8 mouse cellular contexts compared by ENCODE assay signal in the genomic region with DNA sequence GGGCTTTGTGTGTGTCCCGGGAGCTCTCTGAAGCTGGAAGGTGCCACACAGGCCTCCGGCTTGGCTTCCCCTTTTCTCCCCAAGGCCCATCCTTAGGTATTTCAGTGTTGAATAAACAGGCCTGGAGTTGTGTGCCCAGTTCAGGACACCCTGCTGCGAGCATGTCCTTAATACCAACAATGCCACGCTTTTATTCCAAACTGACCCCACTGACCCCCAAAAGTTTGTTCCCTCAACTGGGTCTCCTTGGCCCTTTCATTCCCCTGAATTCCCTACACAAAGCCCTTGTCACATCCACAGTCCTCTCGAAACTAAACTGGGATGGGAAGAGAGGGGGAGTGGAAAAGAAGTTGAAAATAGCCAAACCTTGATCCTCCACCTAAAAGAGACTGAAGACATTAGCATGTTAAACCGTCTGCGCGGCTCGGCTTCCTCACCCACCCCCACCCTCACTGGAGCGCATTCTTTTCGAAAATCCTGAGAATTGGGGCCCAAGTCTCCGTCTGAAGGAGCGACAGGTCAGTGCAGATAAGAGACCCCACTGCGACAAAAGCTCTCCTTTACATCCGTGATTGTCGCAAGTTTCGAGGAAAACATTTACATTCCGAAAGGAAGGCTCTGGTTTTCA.
DNase-seq lines count a peak whose midpoint lies in the region; ATAC-seq and TF ChIP-seq lines count a peak whose summit lies in the region.

No protein-coding gene starts in this region.

- H3K27ac ChIP-seq in heart, embryonic 11.5 days (ENCODE audit: low read depth, low read length) = 0 out of 2 replicates have a peak overlapping the region, but pooled peaks have one; percentile 35
- no peak overlapping the region for H3K27ac ChIP-seq in hindbrain, embryonic 13.5 days
- no peak overlapping the region for H3K27ac ChIP-seq in midbrain, embryonic 14.5 days (replicated peaks; ENCODE audit: low read depth, low read length)

- no peak for DNase-seq in heart, adult 8-10 months (ENCODE audit: low spot score)
- peak; percentile 76 for DNase-seq in brain, embryonic 14.5 days (ENCODE audit: low read depth)
- DNase-seq in midbrain, embryonic 14.5 days = peak; percentile 64
- DNase-seq in cerebellum, postnatal 36 days = no peak
- DNase-seq in frontal cortex, adult 2 months (ENCODE audit: extremely low spot score in 1 of 2, low spot score in 1 of 2) = no peak
- DNase-seq in adrenal gland, postnatal 25 days = no peak

- no peaks in the 10 kb centered on the region for H3K9me3 ChIP-seq in heart, embryonic 11.5 days (replicated peaks; ENCODE audit: control insufficient read depth, low read length)
- H3K9me3 ChIP-seq in hindbrain, embryonic 13.5 days = no peaks in the 10 kb centered on the region
- no peaks in the 10 kb centered on the region for H3K9me3 ChIP-seq in midbrain, embryonic 14.5 days (ENCODE audit: control insufficient read depth, low read length)

- TF ChIP-seq POLR2A in brain, embryonic 14.5 days (IDR thresholded peaks at IDR 0.05; ENCODE audit: borderline replicate concordance, extremely low read depth, insufficient read depth, insufficient read length, poor library complexity, severe bottlenecking) = no peak

- H3K9ac ChIP-seq in heart, embryonic 11.5 days (ENCODE audit: low read depth, low read length) = 0 out of 2 replicates have a peak overlapping the region, but pooled peaks have one; percentile 5
- H3K9ac ChIP-seq in hindbrain, embryonic 13.5 days = 0 out of 2 replicates have a peak overlapping the region, but pooled peaks have one; percentile 9
- H3K9ac ChIP-seq in midbrain, embryonic 14.5 days (replicated peaks; ENCODE audit: low read length) = peak overlapping the region; percentile 21; the same call in 1 of the 2 replicates

- ATAC-seq in heart, embryonic 11.5 days (replicated peaks; ENCODE audit: insufficient number of reproducible peaks, low FRiP score, low TSS enrichment) = no peak
- no peak for ATAC-seq in hindbrain, embryonic 13.5 days (ENCODE audit: low FRiP score)
- ATAC-seq in midbrain, embryonic 14.5 days (ENCODE audit: low FRiP score, low TSS enrichment) = peak; percentile 37; the same call in 1 of the 2 replicates

- peaks cover 11% of the 10 kb centered on the region for H3K4me1 ChIP-seq in heart, embryonic 11.5 days (ENCODE audit: control insufficient read depth, insufficient read depth, low read length)
- H3K4me1 ChIP-seq in hindbrain, embryonic 13.5 days (replicated peaks) = peaks cover 16% of the 10 kb centered on the region
- peaks cover 6% of the 10 kb centered on the region for H3K4me1 ChIP-seq in midbrain, embryonic 14.5 days (ENCODE audit: control insufficient read depth, insufficient read depth, low read length)

- peak overlapping the region; percentile 71 for H3K4me2 ChIP-seq in heart, embryonic 11.5 days
- peak overlapping the region; percentile 50 for H3K4me2 ChIP-seq in hindbrain, embryonic 13.5 days
- peak overlapping the region; percentile 51 for H3K4me2 ChIP-seq in midbrain, embryonic 14.5 days (ENCODE audit: low read length)

- WGBS in heart, embryonic 11.5 days (ENCODE audit: insufficient replicate concordance) = 6% methylated on average over 18 of the region's 18 CpGs
- 3% methylated on average over 18 of the region's 18 CpGs for WGBS in hindbrain, embryonic 13.5 days
- WGBS in midbrain, embryonic 14.5 days = 3% methylated on average over 18 of the region's 18 CpGs

- no peaks in the 10 kb centered on the region for H3K36me3 ChIP-seq in heart, embryonic 11.5 days (ENCODE audit: control insufficient read depth, insufficient read depth, low read length)
- no peaks in the 10 kb centered on the region for H3K36me3 ChIP-seq in hindbrain, embryonic 13.5 days
- H3K36me3 ChIP-seq in midbrain, embryonic 14.5 days (ENCODE audit: control insufficient read depth, insufficient read depth, low read length) = no peaks in the 10 kb centered on the region

- no peak for TF ChIP-seq CTCF in brain, embryonic 14.5 days (IDR thresholded peaks at IDR 0.05; ENCODE audit: borderline replicate concordance, extremely low read depth, insufficient read depth, insufficient read length)

- H3K4me3 ChIP-seq in heart, embryonic 11.5 days (ENCODE audit: low read depth, low read length) = peak overlapping the region; percentile 40
- peak overlapping the region; percentile 19 for H3K4me3 ChIP-seq in hindbrain, embryonic 13.5 days
- 0 out of 2 replicates have a peak overlapping the region, but pooled peaks have one; percentile 3 for H3K4me3 ChIP-seq in midbrain, embryonic 14.5 days (replicated peaks; ENCODE audit: low read depth, low read length)

- no peaks in the 10 kb centered on the region for H3K27me3 ChIP-seq in heart, embryonic 11.5 days (ENCODE audit: control insufficient read depth, insufficient read depth, low read length)
- peaks cover 25% of the 10 kb centered on the region for H3K27me3 ChIP-seq in hindbrain, embryonic 13.5 days
- H3K27me3 ChIP-seq in midbrain, embryonic 14.5 days (ENCODE audit: control insufficient read depth, insufficient read depth, low read length) = peaks cover 7% of the 10 kb centered on the region; the same call in 1 of the 2 replicates

Comparison
In these comparisons a context has a peak if more than half of its experiments do, and no peak if none do; other contexts are left out.
1. DNase-seq: peak in brain, embryonic 14.5 days (single experiment) and midbrain, embryonic 14.5 days (single experiment); none in heart, adult 8-10 months (single experiment), cerebellum, postnatal 36 days (0 of 2), frontal cortex, adult 2 months (0 of 2) and adrenal gland, postnatal 25 days (single experiment).
2. Peak in every context shown above with its lines, with median percentiles within 50 percentile points of each other: H3K4me2 ChIP-seq, H3K4me3 ChIP-seq and H3K9ac ChIP-seq.